Mouse (Mus musculus) thymus, postnatal 14 days (tissue): ENCODE measurements around the gene Gm11020.
A peak's percentile ranks its signal among the peaks of the same experiment; 100 is the strongest.
"Not testable (repeated sequence)": the region's sequence is repeated elsewhere in the genome, so short reads cannot be mapped to it uniquely, and the experiment has no call there.

Experiments
- DNase-seq: peaks from one replicate; pipeline ENCODE4 v3.0.0; 2021

The Gm11020 gene

DNA sequence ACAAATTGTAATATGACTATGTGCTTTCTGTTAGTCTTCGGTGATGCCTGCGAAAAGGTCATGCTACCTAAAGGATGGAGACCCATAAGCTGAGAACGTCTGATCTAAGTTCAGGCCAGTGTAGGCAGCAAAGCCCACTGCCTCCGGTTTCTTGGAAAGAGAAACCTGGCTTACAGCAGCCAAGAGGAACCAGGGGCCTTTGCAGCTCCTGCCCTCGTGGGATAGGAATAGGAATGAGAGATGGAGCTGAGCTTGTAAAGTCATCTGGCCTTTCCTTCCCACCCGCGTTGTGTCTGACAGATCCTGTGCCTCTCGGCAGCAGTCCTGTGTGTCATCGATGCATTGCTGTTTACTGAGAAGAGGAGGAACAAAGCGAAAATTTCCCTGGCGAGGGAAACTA, at the start of gene Gm11020:
Gm11020 (plus strand) TSS at position 301 of the 400 bp plus-strand sequence.
- not testable (repeated sequence) for DNase-seq

DNA sequence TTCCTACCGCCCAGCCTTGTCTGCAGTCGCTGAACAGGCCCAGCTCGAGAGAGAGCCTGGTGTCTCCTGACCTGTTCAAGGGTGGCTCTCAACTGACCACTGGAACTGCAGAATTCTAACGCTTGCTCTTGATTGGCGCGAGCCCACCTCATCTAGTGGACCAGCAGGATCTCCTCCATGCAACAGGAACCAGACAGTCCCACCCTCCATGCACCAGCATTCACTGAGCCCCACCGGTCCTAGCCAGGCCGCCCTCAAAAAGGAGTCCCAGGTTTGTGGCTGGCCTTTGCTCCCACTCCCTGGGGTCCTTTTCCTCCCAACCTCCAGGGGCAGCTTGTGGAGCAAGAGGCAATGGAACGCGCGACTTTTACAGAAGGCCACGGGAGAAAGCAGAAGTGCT, 28.3 kb upstream of the Gm11020 start, which contains the start of gene Cmtm2a:
Cmtm2a (minus strand) TSS at position 101 of the 400 bp plus-strand sequence.
- not testable (repeated sequence) for DNase-seq

DNA sequence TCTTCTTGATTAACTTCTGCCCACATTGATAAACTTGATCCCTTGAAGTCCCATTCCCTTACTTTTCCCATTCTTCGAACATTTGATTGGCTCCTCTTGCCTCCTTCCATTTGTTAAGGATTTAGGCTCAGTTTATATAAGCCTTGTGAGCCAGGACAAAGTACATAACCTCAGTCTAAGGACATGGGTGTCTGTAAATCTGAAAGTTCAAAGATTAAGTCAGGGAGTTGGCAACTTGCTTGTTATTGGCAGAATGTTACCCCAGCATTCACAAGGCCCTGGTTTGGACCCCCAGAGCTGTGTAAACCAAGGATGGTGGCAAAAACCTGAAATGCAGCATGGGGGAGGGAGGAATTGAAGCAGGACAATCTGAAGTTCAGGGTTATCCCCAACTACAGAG, 27.0 kb upstream of the Gm11020 start:
- DNase-seq, result no peak

DNA sequence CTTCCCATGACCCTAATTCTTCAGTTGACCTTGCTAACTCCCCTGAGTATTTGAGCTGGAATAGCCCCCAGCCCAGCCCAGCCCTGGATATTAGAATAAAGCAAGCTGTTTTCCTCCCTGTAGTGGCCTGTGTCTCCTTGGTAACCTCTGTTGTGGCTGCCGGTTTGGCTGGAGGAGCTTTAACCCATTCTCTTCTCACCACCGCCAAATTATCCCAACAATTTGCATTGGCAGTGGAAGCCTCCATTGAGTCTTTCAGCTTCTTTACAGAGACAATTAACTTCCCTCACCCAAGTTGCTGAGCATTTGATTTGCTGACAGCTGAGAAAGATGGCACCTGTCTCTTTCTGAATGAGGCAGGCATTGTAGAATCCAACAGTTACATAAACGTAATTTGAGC, 19.8 kb upstream of the Gm11020 start:
- not testable (repeated sequence) for DNase-seq

DNA sequence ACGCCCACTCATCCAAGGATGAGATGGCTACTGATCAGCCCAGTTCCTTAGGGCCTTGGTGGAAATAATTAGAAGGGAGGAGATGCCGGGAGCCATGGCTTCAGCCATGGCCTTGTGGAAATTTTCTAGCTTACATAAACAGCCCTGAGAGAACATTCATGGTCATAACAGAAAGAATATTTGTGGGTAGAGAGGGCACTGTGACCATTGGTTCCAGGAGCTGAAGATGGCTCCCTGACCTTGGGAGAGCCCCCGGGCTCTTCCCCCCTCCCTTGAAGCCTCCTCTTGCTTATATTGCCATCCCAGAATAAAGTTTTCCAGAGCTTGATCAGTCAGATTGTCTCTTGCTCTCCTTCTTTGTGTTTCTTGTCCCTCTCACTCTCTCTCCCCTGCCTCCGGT, 18.8 kb upstream of the Gm11020 start:
- not testable (repeated sequence) for DNase-seq

DNA sequence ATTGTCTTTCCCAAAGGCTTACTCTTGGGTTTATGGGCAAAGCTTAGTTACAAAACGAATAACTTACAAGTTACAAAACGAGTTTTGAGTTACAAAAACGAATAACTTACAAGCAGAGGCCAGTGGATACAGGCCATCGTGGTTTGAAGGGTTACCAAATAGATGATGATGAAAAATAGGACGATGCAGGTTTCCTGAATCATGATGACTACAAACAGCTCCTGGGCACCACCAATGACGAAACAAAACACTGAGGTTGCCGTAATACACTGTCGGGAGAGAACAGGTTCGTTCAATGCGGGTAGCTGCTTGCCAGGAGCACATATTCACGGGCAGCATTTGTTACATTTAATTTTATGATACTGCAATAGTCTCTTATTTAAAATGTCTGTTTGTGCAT, 16.4 kb upstream of the Gm11020 start:
- DNase-seq, result no peak

DNA sequence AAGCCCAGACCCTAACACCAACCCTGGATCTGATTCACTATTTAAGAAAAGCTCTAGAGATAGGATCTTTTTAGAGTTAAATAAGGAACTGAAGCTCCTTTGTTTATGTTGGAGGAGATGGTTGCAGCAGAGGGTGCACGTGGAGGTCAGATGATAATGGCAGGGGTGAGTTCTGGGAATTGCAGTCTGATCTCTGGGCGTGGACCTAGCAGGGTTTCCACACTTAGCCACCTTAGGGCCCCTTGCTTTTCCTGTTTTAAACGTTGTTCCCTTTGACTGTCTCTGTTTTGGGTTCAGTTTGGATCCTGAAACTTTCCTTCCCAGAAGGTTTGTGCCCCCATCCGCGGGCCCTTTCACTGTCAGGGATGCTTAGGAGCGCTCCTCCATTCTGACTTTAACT, 13.0 kb upstream of the Gm11020 start:
- not testable (repeated sequence) for DNase-seq

DNA sequence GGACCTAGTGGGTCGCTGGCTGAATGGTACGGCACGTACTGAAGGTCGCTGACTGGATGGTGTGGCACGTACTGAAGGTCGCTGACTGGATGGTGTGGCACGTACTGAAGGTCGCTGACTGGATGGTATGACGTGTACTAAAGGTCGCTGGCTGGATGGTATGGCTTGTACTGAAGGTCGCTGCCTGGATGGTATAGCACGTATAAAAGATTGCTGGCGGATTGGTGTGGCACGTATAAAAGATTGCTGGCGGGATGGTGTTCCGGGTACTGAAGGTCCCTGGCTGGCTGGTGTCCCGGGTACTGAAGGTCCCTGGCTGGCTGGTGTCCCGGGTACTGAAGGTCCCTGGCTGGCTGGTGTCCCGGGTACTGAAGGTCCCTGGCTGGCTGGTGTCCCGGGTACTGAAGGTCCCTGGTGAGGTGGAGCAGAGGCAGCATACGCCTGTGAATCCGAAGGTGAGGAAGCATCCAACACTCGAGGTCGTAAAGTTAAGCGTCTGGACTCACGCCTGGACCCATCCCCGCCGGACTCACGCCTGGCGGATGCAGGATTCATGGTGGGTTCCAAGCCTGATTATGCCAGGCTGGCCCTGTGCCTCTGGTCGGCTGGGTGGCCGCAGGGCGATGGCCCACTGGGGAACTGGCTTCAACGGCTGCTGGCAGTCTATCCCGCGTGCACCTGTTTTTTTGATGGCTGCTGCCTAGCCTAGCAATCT, 11.8 kb upstream of the Gm11020 start, which contains the start of the genes Gm45711 and Cmtm1:
Gm45711 (minus strand) TSS at position 641 of the 715 bp plus-strand sequence.
Cmtm1 (minus strand) TSS at position 705 of the 715 bp plus-strand sequence.
- not testable (repeated sequence) for DNase-seq

DNA sequence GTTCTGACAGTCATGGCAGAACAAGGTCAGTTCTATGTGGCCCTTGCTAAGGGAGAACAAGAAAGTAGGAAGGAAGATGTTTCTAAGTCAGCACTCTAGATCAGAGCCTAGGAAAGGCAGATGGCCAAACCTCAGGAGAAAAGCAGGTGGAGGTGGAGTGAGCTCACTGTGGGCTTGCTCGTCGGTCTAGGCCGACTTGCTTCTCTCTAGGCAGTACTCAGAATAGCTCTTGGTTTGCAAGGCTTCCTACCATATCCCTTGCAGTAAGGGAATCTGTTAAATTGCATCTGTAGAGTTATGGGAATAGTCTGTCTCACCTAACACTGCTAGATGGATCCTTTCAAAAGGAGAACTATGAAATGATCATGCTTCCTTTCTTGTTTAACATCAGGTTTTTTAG, 9.3 kb upstream of the Gm11020 start:
- not testable (repeated sequence) for DNase-seq

DNA sequence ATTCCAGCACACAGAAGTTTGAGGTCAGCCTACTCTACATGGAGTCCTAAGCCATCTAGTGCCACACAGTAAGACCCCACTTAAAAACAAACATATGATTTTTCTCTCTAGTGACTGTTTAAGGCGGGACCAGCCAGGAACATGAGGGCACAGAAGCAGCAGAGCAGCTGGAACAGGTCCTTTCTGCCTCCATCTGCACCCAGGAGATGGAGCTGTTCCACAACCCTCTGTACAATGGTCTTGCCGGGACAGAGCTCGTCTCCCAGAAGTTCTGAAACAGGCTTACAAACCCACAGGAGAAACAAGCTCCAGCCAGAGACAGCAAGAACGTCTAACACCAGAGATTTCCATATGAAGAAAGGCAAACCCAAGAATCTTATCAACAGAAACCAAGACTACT, 8.1 kb upstream of the Gm11020 start:
- DNase-seq, result no peak

DNA sequence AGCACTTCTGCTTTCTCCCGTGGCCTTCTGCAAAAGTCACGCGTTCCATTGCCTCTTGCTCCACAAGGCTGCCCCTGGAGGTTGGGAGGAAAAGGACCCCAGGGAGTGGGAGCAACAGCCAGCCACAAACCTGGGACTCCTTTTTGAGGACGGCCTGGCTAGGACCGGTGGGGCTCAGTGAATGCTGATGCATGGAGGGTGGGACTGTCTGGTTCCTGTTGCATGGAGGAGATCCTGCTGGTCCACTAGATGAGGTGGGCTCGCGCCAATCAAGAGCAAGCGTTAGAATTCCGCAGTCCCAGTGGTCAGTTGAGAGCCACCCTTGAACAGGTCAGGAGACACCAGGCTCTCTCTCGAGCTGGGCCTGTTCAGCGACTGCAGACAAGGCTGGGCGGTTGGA, 563 bp downstream of the Gm11020 start, which contains the start of gene Cmtm2b:
Cmtm2b (plus strand) TSS at position 301 of the 400 bp plus-strand sequence.
- DNase-seq, result not testable (repeated sequence)

DNA sequence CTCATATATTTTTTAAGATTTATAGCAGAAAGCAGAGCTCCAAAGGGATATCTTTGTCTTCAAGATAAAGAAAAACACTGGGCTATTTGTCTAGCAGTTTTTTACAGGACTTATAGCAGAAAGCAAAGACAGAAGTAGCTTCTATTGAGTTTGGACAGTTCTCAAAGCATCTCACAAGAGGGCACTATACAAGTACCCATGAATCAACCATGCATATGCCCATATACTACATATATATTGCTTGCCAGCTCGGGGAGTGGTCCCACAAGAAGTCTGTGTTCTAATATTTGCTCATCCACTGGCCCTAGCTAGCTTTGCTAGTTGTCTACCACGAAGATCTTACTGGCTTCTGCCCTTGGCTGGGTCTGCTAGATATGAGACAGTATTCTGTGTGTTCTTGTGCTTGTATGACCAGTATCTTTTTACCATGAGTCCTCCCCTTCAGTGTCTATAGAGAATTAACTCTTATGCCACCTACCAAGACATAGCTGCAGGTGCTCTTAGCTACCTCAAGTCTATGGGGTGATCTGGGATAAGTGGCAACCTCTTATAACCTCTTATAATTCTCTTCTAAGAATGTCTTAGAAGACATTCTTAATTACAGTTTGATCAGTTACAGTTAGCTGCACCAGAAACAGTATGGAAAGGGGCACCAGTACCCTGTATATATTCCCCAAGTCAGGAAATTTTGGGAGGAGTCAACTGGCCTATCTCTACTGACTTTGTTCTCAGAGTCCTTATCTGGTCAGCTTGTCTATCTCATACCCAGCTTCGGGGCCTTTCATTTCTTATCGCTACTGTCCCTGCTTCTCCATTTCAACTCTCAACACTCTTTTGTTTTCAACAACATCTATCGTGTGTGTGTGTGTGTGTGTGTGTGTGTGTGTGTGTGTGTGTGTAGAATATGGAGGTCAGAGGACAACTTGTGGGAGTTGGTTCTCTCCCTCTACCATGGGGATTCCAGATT, 11.6 kb downstream of the Gm11020 start:
- DNase-seq, result no peak

DNA sequence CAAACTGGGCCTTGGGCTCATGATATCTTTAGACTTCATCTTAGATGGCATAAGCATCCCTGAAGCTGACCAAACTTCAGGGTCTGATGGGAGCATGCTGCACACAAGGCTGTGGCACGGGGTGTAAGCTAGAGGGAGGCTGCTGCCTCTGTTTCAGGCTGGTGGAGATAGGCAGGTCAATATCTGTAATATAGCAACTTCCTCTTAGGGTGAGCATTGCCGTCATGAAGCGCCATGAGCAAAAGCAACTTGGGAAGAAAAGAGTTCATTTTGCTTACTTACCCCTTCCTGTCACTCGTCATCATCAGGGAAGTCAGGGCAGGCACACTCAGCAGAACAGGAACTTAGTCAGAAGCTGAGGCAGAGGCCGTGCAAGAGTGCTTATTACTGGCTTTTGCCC, 12.4 kb downstream of the Gm11020 start:
- no peak for DNase-seq

DNA sequence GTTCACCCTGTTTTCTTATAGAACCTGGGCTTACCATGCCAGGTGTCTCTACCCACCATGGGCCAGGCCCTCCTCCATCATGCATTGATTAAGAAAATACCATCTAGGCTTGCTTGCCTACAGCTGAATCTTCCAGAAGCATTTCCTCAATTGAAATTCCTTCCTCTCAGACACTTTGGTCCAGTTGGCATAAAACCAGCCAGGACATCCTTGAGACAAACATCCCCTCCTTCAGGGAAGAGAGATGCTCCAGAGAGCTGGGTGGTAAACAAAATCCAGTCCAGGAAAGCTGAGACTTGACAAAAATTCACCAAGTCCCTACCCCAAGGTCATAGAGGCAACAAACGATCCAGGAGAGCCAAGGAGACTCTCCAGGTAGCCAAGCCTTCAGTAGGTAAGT, 12.8 kb downstream of the Gm11020 start:
- DNase-seq, result no peak

DNA sequence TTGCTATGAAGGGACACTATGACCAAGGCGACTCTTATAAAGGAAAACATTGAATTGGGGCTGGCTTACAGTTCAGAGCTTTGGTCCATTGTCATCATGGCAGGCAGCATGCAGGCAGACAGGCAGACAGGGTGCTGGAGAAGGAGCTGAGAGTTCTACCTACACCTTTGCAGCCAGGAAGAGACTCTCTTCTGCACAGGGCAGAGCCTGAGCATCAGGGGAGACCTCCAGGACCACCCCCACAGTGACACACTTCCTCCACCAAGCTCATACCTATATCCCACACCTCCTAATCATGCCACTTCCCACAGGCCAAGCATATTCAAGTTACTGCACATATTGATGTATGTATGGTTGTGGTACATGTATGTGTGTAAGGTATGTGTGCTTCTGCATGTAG, 15.4 kb downstream of the Gm11020 start:
- no peak for DNase-seq

DNA sequence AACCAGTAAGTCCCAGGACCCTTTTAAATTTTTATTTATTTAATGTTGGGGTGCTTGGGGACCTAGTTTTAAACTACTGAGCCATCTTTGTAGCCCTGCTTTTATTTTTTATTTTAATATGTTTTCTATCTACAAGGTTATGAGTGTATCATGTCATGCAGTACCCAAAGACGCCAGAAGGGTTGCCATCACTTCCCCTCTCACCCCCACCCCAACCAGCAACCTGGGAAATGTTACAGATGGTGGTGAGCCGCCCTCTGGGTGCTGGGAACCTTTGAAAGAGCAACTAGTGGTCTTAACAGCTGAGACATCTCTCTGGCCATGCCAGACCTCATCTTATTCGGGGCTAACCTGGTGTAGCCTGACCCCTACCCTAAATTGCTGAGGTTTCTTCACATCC, 16.5 kb downstream of the Gm11020 start:
- DNase-seq, result peak; percentile 40

DNA sequence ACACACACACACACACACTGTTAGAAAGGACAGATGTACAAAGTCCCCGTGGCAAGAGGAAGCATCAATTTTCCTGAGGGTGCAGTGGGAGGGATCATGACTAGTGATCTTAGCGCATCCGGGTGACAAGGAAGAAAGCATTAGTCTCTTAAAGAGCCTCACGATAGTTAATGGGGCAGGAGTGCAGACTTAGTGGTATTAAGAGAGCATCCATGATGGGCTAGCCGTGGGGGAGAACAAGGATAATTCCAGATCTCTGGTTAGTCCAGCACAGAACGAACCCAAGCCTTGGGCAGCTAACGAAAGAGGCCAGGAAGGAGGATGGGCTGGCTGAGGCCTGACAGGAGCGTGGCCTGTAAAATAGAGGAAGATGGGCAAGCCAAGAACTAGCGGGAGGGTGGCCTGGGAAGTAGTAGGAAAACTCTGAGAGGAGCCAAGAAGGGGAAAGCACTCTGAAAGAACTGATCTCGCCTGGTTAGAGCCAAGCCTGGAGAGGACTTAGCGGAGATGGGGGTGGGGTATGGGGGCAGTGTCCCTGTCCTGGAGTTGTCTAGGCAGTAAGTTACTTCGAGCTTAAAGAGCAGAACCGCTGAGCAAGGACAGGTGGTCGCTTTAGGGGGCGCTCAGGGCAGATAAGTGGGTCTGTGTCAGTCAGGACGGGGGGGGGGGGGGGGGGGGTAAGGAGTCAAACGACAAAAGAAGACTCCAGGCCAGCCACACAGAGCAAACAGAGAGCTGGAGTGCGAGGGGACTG, 18.0 kb downstream of the Gm11020 start, which contains the start of gene Cmtm3:
Cmtm3 (plus strand) TSS at position 182 of the 754 bp plus-strand sequence.
- DNase-seq, result no peak

DNA sequence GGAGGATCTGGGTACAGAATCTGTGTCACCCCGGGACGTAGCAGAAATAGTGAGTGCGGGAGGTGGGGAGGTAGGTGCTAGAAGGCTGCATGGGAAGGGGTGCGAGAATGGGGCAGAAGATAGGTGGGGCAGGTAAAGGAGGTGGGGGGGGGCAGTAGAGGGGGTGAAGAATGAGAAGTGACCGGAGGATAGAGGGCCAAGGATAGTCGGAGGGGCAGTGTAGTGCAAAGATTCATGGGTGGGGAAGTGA, 18.5 kb downstream of the Gm11020 start:
- peak; percentile 39 for DNase-seq

DNA sequence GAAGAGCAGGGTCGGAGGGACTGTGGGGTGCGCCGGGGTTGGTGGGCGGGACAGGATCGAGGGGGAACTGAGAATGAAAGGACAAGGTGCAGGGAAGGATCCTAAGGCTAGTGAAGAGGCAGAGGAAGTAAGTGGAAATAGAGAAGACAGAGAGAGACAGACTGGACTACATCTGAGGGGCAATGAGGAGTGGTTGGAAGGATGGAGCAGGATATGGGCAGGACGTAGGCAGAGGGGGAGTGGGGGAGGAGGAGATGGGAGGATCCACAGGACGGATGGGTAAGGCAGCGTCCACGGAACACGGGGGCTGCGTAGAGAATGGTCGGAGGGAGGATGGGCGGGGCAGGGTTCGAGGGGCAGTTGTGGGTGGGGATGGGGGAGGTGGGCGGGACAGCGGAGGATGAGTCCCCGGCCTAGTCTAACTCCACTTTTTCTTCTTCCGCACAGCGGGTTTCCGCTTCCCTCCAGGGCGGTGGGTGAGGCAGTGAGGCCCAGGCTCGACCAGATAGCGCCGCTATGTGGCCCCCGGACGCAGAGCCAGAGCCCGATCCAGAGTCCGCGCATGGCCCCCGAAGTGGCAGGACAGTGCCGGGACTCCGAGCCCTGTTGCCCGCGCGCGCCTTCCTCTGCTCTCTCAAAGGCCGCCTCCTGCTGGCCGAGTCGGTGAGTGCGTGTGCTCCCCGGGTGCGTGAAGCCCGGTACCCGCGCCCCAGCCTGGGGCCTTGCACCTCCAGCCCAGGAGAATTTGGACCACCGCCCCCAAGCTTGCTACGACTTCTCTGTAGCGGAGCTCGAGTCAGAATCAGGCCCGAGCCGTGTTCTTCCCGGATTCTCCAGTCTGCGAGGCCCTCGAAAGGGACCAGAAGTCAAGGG, 19.1 kb downstream of the Gm11020 start:
- DNase-seq, result peak; percentile 86

DNA sequence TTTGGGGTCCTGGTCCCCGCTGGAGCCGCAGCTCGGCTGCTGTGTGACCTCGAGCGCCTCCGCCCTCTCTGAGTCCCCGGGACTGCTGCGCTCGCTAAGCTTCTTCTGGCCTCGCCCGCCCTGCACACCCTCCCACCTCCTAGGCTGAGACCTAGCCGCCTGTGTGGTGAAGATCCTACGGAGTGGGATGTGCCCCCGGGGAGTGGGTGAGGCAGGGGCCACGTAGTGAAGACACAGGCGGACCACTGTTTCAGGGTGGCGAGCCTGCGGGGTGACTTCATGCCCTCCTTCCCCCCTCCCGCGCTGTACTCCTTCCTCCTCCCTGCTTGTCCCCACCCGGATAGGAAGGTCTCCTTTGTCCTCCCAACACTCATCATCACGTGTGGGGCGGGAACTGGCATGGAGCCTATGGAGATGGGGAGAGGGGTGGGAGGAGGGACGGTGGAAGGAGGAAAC, 19.8 kb downstream of the Gm11020 start:
- DNase-seq, result no peak

DNA sequence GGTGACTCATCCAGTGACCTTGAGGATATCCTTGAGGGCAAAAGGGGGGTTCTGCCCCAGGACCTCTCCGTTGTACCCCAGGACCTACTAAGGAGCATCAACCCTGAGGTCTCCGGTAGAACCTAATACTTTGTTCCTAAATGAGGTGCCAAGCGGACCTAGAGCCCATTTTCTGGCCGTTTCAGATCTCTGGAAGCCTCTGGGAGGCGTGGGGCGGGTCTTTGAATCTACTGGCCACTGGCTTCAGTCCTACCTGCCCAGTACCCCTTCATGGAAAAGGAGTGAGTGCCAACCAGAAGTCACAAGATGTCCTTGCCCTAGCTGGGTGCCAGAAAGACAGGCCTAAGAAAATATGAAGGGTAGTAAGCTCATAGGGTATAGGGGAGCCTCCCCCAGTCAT, 20.3 kb downstream of the Gm11020 start:
- no peak for DNase-seq

DNA sequence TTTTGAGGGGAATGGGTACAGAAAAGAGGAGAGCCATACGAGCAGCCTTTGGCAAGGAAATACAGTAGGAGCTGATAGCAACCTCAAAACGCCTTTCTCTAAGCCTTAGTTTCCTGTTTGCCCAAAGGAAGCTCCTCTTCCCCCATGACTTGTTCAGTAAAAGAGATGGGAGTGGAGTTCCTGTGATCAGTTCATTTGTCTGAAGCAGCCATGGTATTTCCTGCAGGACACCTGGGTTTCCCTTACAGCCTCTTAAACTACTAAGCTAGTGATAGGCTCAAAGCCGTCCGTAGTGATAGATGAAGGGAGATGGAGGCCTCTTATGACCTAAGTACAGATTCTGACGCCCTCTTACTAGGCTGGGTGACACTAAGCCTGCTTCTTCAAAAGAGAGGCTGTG, 21.1 kb downstream of the Gm11020 start:
- DNase-seq, result no peak
